Mouse (Mus musculus): ENCODE measurements at regions not wholly inside any gene's neighbourhood (a gene's known extent, or its start where the extent isn't known, plus 50 kb on each side); places are given as distances from the start of the nearest gene placed in this dataset.

GRCm38 (mm10) chr13:15802043-15802795 lies 209.4 kb upstream of the Inhba start:
- DNase-seq (ENCODE audit: low spot score): peak; percentile 44

GRCm38 (mm10) chr13:15803965-15804364 lies 207.7 kb upstream of the Inhba start:
- DNase-seq (ENCODE audit: low spot score): no peak

- no peak for DNase-seq (ENCODE audit: low spot score)
Observed at GRCm38 (mm10) chr13:15806925-15807324, 204.7 kb upstream of the Inhba start.

GRCm38 (mm10) chr13:15822261-15822850 lies 189.3 kb upstream of the Inhba start:
- DNase-seq (ENCODE audit: low spot score): no peak

GRCm38 (mm10) chr13:15845806-15846205 lies 165.8 kb upstream of the Inhba start:
- no peak for DNase-seq (ENCODE audit: low spot score)

GRCm38 (mm10) chr13:15848017-15848416 lies 163.6 kb upstream of the Inhba start:
- no peak for DNase-seq (ENCODE audit: low spot score)

- no peak for DNase-seq (ENCODE audit: low spot score)
Observed at GRCm38 (mm10) chr13:15849129-15849528, 162.5 kb upstream of the Inhba start.

- DNase-seq (ENCODE audit: low spot score): no peak
Observed at GRCm38 (mm10) chr13:15850358-15850757, 161.3 kb upstream of the Inhba start.

GRCm38 (mm10) chr13:15853022-15853566 lies 158.6 kb upstream of the Inhba start:
- no peak for DNase-seq (ENCODE audit: low spot score)

- no peak for DNase-seq (ENCODE audit: low spot score)
Observed at GRCm38 (mm10) chr13:15862941-15863340, 148.7 kb upstream of the Inhba start.

- DNase-seq (ENCODE audit: low spot score): no peak
Observed at GRCm38 (mm10) chr13:15863344-15863743, 148.3 kb upstream of the Inhba start.

- no peak for DNase-seq (ENCODE audit: low spot score)
Observed at GRCm38 (mm10) chr13:15867046-15867561, 144.5 kb upstream of the Inhba start.

GRCm38 (mm10) chr13:15877606-15878005 lies 134.0 kb upstream of the Inhba start:
- no peak for DNase-seq (ENCODE audit: low spot score)

- DNase-seq (ENCODE audit: low spot score): no peak
Observed at GRCm38 (mm10) chr13:15879576-15879975, 132.1 kb upstream of the Inhba start.

- no peak for DNase-seq (ENCODE audit: low spot score)
Observed at GRCm38 (mm10) chr13:15890794-15891193, 120.9 kb upstream of the Inhba start.

GRCm38 (mm10) chr13:15891403-15891802 lies 120.2 kb upstream of the Inhba start:
- no peak for DNase-seq (ENCODE audit: low spot score)

GRCm38 (mm10) chr13:15898201-15898600 lies 113.5 kb upstream of the Inhba start:
- DNase-seq (ENCODE audit: low spot score): no peak

- DNase-seq (ENCODE audit: low spot score): no peak
Observed at GRCm38 (mm10) chr13:15901710-15902675, 109.7 kb upstream of the Inhba start.

- DNase-seq (ENCODE audit: low spot score): no peak
Observed at GRCm38 (mm10) chr13:15907806-15908205, 103.8 kb upstream of the Inhba start.

- DNase-seq (ENCODE audit: low spot score): no peak
Observed at GRCm38 (mm10) chr13:15910578-15910977, 101.1 kb upstream of the Inhba start.

GRCm38 (mm10) chr13:15911263-15911662 lies 100.4 kb upstream of the Inhba start:
- DNase-seq (ENCODE audit: low spot score): no peak

GRCm38 (mm10) chr13:15914270-15914669 lies 97.4 kb upstream of the Inhba start:
- no peak for DNase-seq (ENCODE audit: low spot score)
